Mouse (Mus musculus) gastrocnemius, postnatal 10 days (tissue): ENCODE data around the gene Cmtm5. TPM values are rescaled to one million over a fixed set of nuclear protein-coding genes. Genes with fewer than 3 reads are reported as not detected.

Source experiments
- DNase-seq: peaks from one replicate; pipeline ENCODE4 v3.0.0; 2021; ENCODE audit warnings: mixed read lengths
- long read RNA-seq, 2 experiments: library from polyadenylated mRNA; stranded (forward); transcript quantifications; one replicate each; pipeline ENCODE4 v2.0.0; 2021
- total RNA-seq, 2 experiments: library from RNA; stranded (reverse); gene quantifications; 2 replicates each; pipeline ENCODE4 v1.2.3; 2021

Gene Cmtm5
- total RNA-seq, result 1 to 10 TPM; 1.6 to 3.3 TPM
- long read RNA-seq, experiment 1, partial matches to known transcripts, result 0 of 1 reads
- long read RNA-seq, experiment 1, other reads (novel, unspliced or antisense), result 0 of 1 reads
- long read RNA-seq, experiment 2, result 0 reads

DNA sequence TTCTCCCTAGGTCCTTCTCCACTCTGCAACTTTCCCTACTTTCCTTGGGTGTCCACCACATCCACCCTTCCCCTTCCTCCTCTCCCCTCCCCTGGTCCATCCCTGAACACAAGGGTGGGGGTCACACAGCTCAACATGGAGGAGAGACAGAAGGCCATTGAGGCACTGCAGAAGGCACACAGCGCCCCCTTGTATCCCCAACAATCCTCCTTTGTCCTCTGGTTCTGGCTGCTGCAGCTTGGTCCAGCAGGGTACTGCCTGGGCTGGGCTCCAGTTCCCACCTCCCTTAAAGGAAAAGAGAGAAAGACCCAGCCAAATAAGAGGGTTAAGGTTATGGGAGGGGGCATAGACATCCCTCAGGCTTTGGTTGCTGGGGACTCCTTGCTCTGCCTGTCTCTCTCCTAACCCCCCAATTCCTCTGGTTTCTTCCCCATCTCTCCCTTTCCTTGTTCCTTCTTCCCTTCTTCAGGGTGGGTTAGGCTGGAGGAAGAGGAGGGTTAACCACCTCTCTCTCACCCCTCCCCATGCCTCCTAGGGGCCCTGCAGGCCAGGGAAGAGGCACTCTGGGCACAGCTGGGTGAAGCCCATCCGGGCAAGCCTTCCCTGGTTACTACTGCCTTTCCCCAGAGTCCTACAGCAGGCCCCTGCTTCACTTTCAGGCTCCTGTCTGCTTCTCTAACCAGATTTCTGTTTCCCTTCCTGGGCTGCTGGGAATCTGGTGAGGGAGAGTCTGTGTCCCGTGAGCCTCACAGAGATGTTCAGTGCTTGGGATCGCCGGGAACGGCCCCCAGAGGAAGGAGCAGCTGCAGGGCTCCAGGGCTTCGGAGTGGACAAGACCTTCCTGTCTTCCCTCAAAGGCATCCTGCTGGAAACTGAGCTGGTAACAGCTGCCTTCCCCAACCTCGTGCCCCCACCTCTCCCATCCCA, at the start of gene Cmtm5:
Cmtm5 (plus strand) TSS at position 358 of the 927 bp plus-strand sequence.
- no peak for DNase-seq

GRCm38 (mm10) chr14:54892200-54892599, 43.9 kb upstream of the Cmtm5 start, which contains the start of gene Pabpn1:
Gene Pabpn1 (plus strand): TSS chr14:54892500.
- no peak for DNase-seq

DNA sequence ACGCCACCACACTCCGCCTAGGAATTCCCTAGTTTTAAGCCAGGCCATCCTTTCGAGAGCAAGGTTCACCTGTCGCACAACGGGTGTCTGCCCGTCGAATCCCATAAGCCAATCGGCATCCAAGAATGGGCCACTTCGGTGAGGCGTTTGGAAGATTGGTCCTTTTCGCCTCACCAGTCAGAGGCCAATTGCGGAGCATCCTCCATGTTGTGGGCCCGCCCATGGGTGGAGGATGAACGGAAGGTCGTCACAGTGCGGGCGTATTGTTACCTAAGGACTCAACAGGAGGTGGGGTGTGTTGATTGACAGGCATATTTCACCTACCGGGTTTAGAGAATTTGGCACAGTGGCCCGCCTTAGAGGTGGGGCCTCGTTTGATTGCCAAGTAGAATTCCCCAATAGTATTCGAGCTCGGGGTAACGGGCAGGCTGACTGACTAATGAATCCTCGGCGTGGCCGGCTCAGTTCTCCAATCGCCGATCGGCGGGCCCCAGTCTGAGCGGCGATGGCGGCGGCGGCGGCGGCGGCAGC, 42.3 kb upstream of the Cmtm5 start:
- peak; percentile 90 for DNase-seq

DNA sequence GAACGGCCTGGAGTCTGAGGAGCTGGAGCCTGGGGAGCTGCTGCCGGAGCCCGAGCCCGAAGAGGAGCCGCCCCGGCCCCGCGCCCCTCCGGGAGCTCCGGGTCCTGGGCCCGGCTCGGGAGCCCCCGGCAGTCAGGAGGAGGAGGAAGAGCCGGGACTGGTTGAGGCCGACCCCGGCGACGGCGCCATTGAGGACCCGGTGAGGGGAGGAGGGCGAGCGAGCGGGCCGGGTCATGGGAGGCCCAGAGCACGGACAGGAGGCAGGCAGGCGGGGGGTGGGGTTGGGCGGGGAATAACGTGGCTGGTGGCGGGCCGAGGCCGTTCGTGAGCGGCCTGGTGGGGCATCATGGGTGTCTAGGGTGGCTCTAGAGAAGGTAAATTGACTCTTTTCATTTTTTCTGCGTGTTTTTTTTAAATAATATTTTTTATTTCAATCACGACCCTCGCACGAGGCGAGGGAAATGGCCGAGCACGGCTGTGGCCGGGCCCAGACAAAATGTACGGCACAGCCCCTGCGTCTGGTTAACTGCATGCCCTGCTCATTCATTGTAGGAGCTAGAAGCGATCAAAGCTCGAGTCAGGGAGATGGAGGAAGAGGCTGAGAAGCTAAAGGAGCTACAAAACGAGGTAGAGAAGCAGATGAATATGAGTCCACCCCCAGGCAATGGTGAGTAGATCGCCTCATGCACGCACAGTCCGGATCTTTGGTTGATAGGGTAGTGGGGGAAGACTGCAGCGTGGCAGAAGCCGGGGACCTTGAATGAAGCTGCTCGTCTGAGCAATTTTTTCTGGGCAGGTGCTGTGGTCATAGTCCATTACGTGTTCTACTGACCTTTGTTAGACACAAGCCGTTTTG, 41.5 kb upstream of the Cmtm5 start:
- peak; percentile 67 for DNase-seq

GRCm38 (mm10) chr14:54897445-54897844, 38.6 kb upstream of the Cmtm5 start:
- no peak for DNase-seq

DNA sequence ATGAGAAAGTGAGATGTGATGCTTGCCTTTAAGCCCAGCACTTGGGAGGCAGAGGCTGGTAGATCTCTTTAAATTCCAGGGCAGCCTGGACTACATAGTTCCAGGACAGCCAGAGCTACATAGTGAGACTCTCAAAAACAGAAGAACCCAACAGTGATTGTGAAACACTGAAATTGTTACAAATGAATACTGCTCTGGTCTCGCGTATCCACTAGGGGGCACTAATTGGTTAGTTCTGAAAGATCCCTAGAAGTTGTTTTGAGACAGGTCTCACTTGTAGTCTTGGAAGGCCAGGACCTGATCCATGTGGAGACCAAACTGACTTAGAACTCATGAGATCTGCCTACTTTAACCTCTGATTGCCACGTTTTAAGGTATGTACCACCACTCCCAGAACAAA, 35.7 kb upstream of the Cmtm5 start:
- DNase-seq, result peak; percentile 55

GRCm38 (mm10) chr14:54903641-54904040, 32.4 kb upstream of the Cmtm5 start:
- no peak for DNase-seq

- DNase-seq, result no peak
Measured at GRCm38 (mm10) chr14:54908682-54909081, 27.4 kb upstream of the Cmtm5 start.

GRCm38 (mm10) chr14:54912109-54912850, 23.8 kb upstream of the Cmtm5 start:
- peak; percentile 46 for DNase-seq

DNA sequence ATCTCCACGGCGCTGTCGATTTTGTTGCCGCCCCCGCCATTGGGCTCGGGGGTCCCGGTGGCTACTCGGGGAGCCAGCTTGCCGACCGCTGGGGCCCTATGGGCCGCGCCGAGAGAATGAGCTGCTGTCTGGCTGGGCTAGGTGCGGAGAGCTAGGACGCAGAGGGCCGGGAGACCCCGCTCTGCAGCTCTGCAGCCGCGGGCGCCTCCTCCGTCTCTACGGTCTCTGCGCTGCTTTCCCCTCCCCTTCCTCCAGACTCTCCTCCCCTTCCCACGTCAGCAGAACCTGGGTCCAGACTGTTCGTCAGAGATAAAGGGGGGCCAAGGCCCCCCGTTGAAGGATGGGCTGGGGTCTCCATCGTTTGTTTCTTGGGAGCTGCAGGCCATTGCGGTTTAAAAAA, 23.2 kb upstream of the Cmtm5 start, which contains the start of gene Slc22a17:
Slc22a17 (minus strand) TSS at position 247 of the 400 bp plus-strand sequence.
- peak; percentile 71 for DNase-seq

DNA sequence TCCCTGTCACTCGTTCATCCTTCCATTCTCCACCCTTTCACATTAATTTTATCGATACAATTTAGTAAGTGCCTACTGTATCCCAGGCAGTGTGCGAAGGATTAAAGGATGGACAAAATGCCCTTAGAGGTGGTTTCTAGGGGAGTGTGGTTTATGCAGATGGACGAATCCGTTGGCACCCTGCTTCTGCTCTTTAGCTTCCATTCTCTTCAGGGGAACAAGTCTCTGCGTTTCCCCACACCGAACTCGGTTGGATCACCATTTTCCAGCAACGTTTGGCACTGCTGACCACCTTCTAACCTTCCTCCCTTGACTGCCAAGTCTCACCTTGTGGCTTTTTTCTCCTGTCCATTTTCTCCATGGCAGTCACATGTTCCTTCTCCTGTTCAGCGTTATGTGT, 22.7 kb upstream of the Cmtm5 start:
- DNase-seq, result no peak

GRCm38 (mm10) chr14:54920076-54920685, 15.9 kb upstream of the Cmtm5 start:
- DNase-seq, result no peak

DNA sequence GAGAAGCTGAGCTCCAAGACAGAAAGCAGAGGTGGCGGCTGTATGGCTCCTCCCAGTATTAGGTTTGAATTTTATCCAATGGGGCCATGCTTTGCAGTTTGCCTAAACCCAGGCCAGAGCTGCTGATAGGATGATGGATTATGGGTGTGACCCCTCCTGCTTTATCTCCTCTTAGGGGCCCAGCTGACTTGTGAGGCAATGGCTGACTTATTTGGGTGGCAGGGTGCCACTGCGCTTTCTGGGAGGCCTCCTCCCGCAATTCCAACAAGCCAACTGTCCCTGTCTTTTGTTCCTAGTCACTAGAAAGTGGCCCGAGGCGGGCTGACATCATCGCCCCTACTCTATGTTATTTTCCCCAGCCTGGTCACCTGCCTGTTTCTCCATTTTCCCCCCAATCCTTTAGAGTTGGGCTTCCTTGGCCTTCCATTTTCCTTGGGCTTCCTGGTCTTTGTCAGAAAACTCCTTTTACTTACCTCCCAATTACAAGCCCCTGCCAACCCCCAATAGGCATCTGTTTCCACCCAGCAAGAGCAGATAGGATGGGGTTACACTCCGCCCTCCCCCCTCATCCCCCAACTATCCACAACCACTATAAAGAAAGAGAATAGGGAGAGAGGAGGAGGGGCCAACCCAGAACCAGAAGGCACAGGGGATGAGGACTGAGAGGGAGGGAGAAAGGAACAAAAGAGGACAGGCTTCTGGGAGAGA, 11.3 kb upstream of the Cmtm5 start:
- DNase-seq, result peak; percentile 66

GRCm38 (mm10) chr14:54925349-54926342, 10.4 kb upstream of the Cmtm5 start, which contains the start of gene Efs:
Gene Efs (minus strand): TSS chr14:54926126.
- peak; percentile 76 for DNase-seq

DNA sequence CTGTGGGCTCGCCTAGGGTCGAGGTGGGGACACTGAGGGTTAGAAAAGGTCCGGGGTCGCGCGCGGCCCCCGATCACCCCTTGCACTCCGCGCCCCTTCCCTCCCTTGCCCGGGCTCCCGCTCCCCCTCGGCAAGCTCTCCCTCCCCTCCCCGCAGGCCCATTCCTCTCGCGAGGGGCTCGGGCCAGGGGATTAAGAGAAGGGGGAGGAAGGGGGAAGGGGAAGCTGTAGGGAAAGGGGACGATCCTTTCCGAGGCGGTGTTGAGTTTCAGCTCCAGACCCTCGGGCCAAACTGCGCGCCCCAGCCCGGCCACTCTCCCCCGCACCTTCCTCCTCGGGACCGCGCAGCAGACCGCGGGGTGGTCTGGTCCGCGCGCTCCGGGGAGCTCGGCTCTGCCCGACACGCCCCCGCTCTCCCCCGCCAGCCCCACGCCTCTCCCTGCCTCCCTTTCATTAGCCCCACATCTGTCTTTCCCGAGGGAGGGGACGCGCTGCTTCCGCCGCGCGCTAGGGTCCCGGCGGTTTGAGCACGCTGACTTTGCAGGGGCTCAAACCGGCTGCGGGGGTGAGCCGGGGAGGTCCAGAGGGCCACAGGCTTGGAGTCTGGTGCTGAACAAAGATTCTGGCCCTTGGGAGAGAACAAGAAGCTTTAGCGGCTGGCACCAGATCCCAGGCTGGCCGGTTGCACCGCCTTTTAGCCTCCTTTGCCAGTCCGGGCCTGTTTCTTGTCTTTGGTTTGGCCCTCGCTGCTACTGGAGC, 9.5 kb upstream of the Cmtm5 start:
- DNase-seq, result peak; percentile 75

- no peak for DNase-seq
Measured at GRCm38 (mm10) chr14:54927296-54927695, 8.8 kb upstream of the Cmtm5 start.

GRCm38 (mm10) chr14:54929801-54930200, 6.3 kb upstream of the Cmtm5 start:
- no peak for DNase-seq

DNA sequence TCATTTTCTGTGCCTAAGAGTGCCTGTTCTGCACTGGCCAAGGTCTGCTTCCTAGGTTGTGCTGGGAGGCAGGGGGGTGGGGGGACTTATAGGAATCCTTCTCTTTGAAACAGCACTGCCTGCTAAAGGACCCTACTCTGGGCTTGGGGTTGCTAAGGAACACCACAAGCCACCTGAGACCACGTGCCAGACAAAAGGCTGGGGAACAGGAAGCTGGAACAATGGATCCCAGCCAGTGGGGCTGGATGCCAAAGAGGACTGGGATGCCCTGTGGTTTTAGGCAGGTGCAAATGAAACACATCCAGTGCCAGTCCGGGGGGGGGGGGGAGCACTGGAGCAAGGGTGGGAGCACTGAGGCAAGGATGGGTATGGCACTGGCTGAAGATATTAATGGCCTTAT, 5.6 kb upstream of the Cmtm5 start:
- no peak for DNase-seq
